Mouse (Mus musculus) cerebellum, adult 9-10 months (tissue): Measurements from ENCODE around the gene Bloc1s3.
A peak's percentile ranks its signal among the peaks of the same experiment; 100 is the strongest.

Source experiments
- DNase-seq: peaks from one replicate; pipeline ENCODE4 v3.0.0; 2022

Bloc1s3 gene

DNA sequence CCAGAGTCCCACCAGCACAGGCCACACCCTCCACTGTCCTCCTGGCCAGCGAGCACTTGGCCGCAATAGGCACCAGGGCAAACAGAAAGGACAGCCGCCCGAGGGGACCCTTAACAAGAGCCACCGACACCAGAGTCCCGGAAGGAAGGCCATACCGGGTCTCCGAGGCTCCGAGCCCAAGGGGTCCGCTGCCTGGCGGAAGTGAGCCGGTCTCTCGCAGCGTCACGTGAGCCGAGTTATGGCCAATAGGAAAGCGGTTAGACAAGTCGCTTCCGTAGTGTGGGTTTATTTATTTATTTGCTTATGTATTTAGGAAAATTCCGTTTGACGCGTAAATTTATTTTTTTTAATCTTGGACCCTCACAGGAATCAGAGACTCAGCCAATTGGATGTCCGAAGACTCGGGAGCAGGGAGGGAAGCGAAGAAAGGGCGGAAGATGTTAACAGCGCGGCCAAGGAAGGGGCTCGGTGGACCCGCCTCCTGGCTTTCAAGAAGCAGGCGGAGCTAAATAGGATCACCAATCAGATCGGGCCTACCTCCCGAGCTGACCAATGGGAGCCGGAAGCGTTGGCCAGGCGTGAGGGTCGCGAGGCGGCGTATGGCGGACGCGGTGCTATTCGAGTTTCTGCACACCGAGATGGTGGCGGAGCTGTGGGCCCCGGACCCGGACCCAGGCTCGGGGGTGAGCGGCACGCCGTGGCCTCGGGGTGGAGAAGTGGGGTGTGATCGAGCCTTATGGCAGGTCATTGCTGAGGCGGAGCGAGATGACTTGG is at the start of gene Bloc1s3, which contains the start of gene Trappc6a:
TSS of gene Bloc1s3 (minus strand) at position 218 of the 774 bp plus-strand sequence.
TSS of gene Trappc6a (plus strand) at position 246 of the 774 bp plus-strand sequence.
- DNase-seq = peak; percentile 94

DNA sequence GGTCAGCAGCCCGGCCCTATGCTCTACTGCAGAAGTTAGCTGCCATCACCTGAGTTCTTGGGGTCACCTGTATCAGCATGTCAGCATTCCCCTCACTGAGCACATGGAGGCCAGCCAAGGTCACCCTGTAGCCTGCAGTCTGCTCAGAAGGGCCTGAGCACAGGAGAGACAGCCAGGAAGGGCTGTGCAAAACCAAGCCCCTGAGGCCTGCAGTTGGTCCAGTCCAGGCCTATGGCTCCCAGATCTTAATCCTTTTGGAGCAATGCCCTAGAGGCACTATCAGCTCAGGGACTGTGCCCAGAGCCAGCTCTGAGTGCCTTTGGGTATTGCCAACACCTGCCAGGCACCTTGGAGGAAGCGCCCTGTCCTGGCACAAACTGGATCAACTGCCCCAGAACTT is 48.9 kb upstream of the Bloc1s3 start:
- DNase-seq = no peak

DNA sequence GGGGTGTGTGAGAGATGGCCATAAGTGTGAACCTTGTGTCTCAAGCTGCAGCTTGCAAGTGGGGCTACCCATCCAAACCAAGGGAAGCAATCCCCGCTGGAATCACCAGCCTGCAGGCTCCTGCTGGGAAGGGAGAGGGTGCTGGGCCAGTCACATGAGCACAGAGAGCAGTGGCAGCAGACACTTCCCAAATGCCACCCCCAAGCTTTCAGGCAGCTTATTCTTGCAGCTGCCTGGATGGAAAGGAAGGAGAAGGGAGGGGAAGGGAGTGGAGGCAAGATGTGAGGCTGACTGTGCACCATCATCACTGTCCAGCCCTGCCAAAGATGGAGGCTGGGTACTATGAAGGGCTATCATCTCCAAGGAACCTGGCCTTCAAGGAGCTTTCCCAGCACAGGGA is 46.0 kb upstream of the Bloc1s3 start:
- DNase-seq = no peak

DNA sequence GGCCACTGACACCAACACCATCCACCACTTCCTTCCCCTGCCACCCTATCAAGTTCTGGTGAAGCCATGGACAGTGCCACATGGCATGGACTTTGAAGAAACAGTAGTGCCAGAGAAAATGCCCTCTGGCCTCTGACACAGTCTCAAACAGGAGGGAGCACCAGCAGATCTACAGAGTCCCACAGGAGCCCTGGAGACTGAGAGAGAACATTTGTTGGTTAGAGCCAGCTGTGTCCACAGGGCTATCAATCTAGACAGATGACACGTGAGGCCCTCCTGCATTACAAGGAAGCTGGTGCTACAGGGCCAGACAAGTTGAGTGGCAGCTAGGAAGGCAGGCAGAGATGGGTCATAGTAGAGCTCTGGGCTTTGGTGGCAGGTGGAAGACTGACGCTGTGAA is 44.3 kb upstream of the Bloc1s3 start:
- no peak for DNase-seq

DNA sequence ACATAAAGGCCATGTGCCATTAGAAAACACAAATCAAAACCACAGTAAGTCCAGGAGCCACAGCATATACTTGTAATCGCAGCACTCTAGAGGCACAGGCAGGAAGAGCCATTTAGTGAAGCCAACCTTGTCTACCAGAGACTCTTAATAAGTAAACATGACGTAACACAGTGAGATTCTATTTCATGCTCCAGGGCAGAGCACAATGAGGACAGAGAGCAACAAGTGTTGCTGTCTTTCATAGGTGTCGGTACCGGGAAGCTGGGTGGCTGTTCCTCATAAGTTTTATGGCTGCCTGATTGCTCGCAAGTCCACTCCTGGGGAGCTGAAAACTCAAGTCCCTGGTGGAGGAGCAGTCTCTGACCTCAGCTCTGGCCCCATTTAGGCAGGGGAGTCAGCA is 43.5 kb upstream of the Bloc1s3 start:
- no peak for DNase-seq

DNA sequence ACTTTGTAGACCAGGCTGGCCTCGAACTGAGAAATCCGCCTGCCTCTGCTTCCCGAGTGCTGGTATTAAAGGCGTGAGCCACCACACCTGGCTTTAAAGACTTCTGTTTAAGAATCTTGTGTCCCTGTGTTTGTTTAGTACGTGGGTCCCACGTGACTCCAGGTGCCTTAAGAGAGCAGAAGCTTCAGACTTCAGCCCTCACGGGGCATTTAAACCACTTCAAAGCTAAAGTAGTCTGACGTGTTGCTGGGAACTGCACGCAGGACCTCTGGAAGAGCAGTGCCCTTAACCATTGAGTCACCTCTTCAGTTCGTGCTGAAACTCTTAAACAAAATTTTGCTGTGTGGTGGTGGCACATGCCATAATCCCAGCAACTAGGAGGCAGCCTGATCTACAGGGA is 41.2 kb upstream of the Bloc1s3 start:
- no peak for DNase-seq

DNA sequence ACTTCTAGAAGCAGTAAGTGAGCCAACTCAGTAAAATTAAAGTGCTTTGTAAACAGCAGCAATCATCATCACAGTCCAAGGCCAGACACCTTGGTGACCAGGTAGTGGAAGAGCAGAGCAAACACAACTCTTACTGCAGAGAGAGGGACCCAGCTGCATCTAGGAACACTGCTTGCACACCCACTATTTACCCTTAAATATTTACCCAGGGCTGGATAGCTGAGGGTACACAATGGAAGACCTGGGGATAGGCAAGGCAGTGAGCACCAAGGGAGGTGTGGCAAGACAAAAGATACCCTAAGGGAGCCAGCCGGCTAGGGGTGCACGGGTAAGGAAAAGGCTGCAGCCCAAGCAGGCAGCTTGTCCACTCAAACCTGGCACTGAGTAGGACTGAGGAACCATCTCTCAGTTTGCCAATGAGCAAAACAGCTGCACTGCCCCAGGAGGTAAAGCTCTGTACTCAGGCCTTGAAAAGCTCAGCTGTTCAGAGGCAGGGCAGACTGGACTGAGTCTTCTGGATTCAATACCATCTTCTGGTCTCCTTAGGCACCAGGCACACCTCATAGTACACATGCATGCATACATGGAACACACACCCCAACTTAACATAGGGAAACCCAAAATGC is 39.3 kb upstream of the Bloc1s3 start:
- DNase-seq = no peak

DNA sequence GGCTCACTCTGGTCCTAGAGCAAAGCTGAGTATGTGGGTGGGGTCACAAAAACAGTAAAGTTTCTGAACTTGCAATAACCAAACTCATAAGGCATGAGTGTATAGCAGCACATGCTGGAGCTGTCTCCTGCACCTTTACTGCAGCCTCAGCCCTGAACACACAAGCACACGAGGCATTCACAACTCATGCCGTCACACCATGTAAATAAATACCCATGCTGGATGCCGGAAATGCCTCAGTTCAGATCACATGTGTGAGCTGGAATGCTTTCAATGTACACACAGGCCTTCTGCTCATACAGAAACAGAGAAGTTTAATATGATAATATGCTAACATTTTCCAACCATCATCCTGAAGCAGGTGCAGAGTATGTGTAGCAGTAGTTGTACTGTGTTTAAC is 37.8 kb upstream of the Bloc1s3 start:
- no peak for DNase-seq

DNA sequence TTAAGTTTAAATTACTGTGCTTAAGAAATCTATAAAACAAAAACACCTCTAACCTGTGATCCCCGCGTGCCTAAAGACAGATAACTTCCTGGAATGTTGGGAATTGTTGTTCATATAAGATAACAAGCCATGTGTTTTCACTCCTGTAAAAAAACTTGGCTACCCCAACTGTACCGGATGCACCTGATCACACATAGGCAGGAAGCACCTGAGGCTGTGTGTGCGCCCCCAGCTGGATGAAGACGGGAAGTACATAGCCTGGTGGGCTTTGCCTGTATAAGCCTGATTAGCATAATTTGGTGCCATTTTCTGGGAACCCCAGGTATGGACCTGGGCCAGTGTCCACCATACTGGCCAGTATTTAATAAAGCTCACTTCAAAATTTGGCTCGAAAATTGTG is 35.4 kb upstream of the Bloc1s3 start:
- no peak for DNase-seq

DNA sequence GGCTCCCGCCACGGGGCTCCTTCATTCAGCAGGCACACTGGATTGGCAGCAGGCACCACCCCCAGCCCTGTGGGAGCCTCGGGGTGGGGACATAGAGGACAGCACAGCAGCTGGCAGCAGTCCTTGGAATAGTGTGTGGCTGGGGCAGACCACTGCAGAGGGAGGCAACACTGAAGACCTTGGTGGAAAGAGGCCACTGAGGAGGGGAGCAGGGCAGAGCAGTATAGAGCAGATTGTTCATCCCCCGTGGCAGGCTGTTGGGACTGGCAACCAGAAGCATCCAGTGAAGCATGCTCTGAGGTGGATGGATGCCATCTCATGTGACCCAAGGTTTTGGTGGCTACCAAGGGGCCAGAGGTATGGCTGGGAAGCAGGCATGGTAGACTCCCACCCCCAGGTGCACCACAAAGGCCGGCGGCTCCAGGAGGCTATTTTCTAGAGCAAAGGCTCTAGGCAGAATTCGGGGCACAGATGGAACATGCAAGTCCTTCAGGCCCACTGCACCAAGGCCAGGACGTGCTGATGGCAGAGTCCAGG is 34.1 kb upstream of the Bloc1s3 start:
- peak; percentile 78 for DNase-seq

DNA sequence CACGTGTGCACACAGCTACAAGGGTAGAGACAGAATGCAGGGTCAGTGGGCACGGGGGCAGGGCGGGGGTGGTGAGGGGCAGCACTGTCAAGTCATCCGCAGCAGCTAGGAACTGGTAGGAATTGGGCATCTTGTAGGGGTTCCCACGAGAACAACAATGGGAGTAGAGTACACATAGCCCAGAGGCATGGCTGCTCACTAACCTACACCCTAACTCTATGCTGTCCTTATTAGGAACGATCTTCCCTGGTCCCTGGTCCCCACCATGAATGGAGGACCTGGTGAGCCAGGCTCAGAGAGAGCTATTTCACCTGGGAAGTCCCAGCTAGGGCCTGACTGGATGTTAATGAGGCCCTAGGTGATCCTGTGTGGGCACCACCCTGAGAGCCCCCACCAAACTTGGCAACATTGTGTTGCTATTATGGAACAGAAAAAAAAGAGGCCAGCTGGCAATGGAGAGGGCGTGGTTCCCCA is 33.6 kb upstream of the Bloc1s3 start:
- no peak for DNase-seq

DNA sequence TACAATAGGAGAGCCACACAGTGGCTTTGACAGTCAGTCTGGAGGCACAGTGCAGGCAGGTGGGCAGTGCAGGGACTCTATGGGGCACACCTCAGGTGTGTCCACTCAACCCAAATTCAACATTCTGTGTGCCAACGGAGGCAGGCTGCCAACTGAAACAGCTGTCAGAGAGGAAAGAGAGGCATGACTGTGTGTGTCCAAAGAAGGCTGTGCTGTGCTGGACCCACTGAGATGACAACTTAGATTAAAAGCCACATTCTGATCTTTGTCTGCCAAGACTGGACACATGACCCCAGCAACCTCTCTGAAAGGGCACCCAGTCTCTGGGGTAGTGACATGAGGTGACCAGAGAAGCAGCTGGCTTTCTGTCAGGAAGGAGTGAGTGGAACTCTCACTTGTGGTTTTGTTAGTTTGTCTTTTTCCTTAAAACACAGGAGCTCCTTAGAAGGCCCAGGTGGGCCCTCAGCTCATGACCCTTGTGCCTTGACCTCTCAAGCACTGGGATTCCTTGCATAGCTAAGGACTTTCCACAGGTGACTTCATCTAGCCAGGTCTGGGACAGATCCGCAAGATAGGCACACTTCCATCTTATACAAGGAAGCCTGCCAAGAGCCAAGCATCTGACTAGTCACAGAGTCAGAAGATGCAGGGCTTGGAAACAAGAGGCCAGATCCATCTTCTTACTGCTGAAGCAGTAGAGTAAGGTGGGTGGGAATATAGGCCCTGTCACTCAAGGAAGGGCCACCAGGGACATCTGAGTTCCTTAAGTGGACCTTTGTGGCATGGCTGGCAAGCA is 32.8 kb upstream of the Bloc1s3 start:
- peak; percentile 67 for DNase-seq

DNA sequence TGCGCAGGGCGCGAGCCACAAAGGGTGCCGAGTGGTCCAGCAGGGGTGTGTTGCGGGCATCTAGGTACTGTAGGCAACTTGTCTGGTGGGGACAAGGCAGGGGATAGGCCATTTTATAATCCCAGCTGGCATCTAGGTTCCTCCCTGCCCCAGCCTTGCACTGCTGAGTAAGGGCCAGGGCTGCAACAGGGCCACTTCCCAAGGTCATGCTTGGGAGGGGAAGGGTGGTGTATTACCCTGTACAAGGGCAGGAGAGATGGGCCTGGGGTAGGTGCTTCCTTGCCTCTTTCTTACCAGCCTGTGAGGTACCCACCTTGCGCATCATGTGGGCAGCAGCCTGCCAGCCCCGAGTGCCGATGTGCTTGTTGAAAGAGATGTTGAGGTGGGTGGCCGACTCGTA is 26.5 kb upstream of the Bloc1s3 start:
- DNase-seq = no peak

DNA sequence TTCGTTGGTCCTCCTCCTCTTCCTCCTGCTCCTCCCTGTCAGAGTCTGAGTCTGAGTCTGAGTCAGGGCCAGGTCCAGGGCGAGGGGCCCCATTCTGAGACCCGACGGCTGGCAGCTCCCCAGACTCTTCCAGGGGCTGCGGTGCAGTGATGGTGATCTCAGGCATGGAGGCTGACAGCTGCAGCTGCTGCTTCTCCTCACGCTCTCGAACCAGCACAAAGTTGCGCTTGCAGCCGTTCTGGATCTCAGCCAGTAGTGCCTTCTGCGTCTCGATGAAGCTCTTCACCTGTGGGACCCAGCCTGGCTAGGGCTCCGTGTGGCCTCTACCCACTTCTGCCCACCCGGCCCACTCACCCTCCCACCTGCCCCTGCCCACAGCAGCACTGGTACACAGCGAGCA is 24.1 kb upstream of the Bloc1s3 start:
- DNase-seq = no peak

DNA sequence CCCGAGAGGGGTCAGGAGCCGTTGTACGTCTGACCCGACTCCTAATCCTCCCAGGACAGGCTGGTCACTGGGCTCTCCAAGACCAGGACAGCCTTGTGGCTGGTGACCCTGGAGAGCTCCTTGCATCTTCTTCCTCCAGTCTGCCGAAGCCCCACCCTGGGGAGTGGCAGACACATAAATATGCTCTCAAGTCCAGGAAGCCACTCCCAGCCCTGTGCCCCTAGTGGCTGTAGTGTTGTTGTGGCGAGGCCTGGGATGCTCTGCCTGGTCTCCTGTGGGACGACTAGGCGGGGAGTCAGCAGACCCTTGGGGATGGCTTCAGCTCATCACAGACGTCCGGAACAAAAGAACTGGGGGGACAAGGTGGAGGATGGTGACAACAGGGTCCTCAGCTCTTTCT is 22.9 kb upstream of the Bloc1s3 start:
- no peak for DNase-seq

DNA sequence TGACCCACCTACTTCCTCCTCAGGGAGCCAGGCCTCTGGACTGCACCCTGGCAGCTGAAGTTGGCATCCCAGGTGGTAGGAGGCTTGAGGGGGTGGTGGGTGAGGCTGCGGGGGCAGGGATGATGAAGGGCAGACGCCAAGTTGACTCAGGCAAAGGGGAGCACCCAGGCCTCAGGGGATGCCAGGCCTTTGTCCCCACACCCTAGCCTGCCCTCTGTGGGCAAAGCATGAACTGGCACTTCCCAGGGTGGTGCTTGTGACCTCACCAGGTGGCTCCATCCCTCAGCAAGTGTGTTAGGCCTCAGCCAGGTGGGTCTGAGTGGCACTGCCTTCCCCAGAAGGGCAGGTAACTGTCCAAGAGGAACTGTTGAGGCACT is 16.9 kb upstream of the Bloc1s3 start:
- no peak for DNase-seq

DNA sequence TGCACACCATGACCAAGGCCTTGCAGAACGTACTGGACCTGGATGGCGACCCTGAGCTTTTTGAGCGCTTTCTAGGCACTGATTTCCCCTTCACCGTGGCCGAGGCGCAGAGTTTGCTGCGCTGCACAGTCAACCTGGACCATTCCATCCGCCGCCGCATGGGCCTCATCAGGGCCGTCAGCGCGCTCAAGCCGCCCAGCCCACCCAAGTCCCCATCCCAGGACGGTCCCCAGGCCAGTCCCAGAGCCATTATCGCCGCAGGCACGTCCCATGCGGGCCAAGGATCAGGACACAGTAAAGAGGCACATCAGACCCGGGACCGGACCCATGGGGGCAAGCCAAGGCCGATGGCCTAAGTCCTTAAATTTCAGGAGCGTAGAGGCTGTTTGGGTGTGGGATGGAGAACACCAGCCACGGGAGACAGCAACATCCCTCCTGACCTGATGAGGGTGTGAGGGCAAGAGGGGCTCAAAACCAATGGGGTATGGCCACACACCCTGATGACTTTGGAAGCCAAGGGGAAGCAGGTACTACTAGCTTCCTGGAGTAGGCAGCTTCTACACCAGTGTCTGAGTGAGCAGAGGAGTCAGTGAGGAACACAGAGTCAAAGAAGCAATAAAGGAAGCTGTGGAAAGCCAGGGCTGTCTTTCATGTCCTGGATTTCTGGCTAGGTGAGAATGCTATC is 16.4 kb upstream of the Bloc1s3 start:
- DNase-seq = no peak

DNA sequence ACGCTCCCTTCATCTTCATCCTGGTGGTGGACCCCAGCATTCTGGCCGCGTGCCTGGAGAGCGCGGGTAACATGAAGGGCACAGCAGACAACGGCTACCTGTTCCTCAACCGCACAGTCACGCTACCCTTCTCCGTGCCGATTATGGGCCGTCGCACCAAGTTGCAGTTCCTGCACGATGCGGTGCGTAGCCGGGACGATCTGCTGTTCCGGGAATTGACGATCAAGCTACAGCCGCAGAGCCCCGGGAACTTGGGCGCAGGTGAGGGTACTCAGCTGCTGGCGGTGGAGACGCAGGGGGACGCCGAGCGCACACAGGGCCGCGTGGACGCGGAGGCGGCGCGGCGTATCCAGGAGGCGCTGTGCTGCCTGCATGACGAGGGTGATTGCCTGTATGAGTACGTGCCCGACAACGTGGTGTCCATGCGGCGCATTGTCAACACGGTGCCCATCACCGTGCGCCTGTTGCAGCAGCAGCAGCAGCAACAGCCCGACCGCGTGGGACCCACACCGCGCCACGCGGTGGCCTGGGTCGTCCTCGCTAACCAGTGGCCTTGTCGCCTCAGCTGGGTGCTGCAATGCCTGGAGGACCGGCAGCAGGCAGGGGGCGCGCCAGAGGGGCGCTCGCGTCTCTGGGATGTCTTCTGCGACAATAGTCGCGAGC is 15.7 kb upstream of the Bloc1s3 start:
- no peak for DNase-seq

DNA sequence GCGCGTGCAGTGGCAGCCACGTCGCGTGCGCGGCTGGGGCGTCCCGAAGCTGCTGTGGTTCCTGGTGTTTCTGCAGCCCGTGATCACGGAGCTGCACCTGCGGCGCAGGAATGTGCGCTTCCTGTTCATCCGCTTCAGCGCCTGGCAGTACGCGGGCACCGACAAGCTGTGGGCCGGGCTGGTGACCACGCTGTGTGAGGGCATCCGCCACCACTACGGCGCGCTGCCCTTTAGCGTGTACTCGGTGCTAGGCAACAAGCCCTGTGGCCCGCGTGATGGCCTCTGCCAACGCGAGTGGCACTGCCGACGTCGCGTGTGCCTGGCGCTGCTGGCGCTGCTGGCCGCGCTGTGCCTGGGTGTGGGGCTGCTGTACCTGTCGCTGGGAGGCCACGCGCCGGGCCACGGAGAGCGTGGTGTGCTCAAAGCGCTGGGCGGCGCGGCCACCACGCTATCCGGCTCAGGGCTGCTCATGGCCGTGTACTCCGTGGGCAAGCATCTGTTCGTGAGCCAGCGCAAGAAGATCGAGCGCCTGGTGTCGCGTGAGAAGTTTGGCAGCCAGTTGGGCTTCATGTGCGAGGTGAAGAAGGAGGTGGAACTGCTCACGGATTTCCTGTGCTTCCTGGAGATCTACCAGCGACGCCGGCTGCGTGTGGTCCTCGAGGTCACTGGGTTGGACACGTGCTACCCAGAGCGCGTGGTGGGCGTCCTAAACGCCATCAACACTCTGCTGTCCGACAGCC is 15.0 kb upstream of the Bloc1s3 start:
- no peak for DNase-seq

DNA sequence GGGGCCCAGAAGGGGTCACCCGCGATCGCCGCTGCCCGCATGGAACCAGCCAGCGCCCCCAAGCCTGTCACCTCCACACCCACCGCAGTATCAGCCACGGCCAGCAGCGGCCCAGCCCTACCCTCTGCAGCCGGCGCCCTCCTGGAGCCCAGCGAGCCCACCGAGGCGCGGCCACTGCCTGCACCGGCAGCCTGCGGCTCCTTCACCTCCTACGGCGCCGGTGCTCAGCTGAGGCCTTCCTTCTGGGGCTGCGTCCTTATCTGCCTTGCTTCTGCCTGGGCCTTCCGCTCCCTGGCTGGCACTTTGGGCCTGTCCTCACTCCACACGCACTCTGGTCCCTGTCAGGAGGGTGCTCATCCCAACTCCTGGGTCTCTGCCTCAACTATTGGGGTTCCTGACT is 11.9 kb upstream of the Bloc1s3 start:
- DNase-seq = no peak

DNA sequence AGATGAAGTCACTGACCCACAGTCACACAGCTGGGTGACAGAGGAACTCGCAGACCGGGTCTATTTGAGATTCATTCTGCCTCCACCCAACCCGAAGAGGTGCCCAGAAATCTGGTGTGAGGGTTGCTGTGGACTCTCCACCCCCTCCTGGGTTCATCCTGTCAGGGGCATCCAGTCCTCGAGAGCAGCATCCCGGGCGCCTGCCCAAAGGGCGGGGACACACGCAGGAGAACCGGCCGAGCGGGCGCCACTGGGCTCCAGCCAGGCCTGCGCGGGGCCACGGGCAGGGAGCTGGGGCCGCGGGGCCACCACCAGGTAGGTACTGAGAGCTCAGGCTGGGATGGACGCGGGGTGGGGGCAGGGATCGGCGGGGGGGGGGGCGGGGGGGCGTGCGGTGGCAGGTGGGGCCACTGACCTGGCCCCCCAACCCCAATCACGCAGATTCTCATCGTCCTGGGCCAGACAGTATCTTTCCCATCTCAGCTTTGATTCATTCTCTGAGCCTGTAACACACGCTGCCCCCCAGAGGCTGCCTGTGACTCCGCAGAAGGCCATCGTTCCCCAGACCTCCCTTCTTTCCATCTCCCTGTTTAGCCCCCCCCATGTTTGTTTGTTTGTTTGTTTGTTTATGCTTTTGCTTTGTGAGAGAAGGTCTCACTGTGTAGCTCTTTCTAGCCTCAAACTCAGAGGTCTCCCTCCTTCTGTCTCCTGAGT is 9.6 kb upstream of the Bloc1s3 start, which contains the start of gene Nkpd1:
TSS of gene Nkpd1 (plus strand) at position 187 of the 714 bp plus-strand sequence.
- no peak for DNase-seq
